Mouse (Mus musculus): ENCODE data around the gene AC109138.7.

DNA sequence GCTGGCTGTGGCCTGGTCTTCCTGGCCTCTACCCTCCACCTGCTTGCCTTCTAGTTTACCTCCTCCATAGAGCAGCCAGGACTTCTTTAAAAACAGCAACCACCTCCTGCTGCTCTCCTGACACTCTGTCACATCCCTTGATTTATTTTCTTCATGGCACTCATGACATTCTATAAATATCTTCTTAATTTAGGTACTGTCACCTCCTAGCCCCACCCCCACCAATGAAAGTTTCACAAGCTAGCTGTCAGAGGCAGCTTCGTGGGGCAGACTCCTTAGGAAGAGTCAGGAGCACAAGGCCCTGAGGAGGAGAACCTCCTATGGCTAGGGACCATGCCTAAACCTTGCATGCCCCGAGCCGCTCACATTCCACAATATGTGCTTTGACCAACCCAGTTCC is 26.9 kb upstream of the AC109138.7 start:
- TF ChIP-seq CTCF (IDR thresholded peaks at IDR 0.05; ENCODE audit: low read depth) (no peak), EP300 (IDR thresholded peaks at IDR 0.05; ENCODE audit: low read depth) (no peak)

Data from liver, embryonic 14.5 days (tissue).